In the genomic region with DNA sequence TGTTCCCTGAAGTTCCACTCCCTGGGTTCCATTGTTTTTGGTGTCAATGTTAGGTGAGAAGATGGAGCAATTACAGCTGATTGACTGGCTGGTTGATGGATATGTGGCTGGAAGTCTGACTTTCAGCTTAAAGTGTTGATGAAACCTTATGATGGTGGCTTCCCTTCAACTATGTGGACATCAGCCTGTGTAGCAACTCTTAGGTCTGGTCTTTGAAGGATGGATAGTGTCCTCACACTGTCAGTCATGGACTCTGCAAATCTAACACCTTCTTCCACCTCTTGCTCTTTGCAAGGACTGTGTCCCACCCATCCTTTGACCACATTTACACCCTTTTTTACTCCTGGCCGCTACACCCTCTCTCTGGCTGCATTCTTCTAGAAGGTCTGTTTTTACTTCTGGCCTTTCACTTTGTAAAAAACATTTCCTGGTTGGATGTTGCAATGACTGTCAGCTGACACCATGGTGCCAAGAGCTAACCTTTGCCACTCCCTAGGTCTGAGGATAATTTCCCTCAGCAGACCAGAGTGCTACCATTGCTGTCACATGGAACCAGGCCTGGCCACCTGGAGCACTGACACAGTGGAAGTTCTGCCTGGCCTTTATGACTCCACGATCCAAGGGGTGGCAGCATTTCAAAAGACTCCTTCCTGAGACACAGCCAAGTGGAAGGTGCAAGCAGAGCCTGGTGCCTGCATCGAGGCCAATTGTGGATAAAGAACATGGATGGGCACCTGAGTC, we compare ENCODE assay signal across 13 mouse cellular contexts. TPM values are rescaled to one million over a fixed set of nuclear protein-coding genes. Genes with fewer than 3 reads are reported as not detected.
DNase-seq lines count a peak whose midpoint lies in the region; ATAC-seq lines count a peak whose summit lies in the region.
"Had no signal": no experiment of that assay in that cellular context is flagged by ENCODE, and none has a peak within 500 bp of the region (broad histone marks: within the 10 kb centered on the region; RNA-seq: fewer than 3 reads in every experiment).

No protein-coding gene starts in this region.

- H3K4me2 ChIP-seq in midbrain, embryonic 11.5 days: no peak overlapping the region
- H3K4me2 ChIP-seq: liver, embryonic 12.5 days; midbrain, embryonic 15.5 days had no signal

- WGBS in midbrain, embryonic 11.5 days: 78% methylated on average over 3 of the region's 3 CpGs
- 82% methylated on average over 3 of the region's 3 CpGs for WGBS in midbrain, embryonic 10.5 days

- no peaks in the 10 kb centered on the region for H3K36me3 ChIP-seq in midbrain, embryonic 11.5 days (ENCODE audit: control insufficient read depth, insufficient read depth, low read length)
- H3K36me3 ChIP-seq in midbrain, embryonic 10.5 days: no peaks in the 10 kb centered on the region
- H3K36me3 ChIP-seq: G1E; liver, embryonic 12.5 days; midbrain, embryonic 15.5 days had no signal

- H3K9ac ChIP-seq in midbrain, embryonic 11.5 days (ENCODE audit: low read length): no peak overlapping the region
- H3K9ac ChIP-seq: liver, embryonic 12.5 days; midbrain, embryonic 15.5 days had no signal

- intact Hi-C loops in gastrocnemius, postnatal 14 days (cut with DNase I; ENCODE audit: low total_unique reads): no loop called here

- ATAC-seq in midbrain, embryonic 11.5 days (ENCODE audit: low FRiP score): no peak
- ATAC-seq in CD4-positive, CD25-positive, alpha-beta regulatory T cell, adult 4 months: no peak
- ATAC-seq: liver, embryonic 12.5 days; midbrain, embryonic 15.5 days had no signal

- H3K9me3 ChIP-seq in midbrain, embryonic 11.5 days (ENCODE audit: control insufficient read depth, low read length): no peaks in the 10 kb centered on the region
- H3K9me3 ChIP-seq in midbrain, embryonic 10.5 days (replicated peaks): no peaks in the 10 kb centered on the region
- H3K9me3 ChIP-seq: G1E; liver, embryonic 12.5 days; midbrain, embryonic 15.5 days had no signal

- H3K27ac ChIP-seq in midbrain, embryonic 11.5 days (ENCODE audit: low read depth, low read length): no peak overlapping the region
- no peak overlapping the region for H3K27ac ChIP-seq in midbrain, embryonic 10.5 days (replicated peaks)
- H3K27ac ChIP-seq: liver, embryonic 12.5 days; midbrain, embryonic 15.5 days had no signal

- DNase-seq in adrenal gland, adult 2 months: peak; percentile 28
- DNase-seq in adrenal gland, adult 18-20 months (ENCODE audit: low spot score in 2 of 2): no peak
- peak; percentile 49 for DNase-seq in gastrocnemius, postnatal 25 days
- DNase-seq in gastrocnemius, postnatal 14 days: no peak
- DNase-seq in midbrain, embryonic 11.5 days (ENCODE audit: low spot score, missing footprints): peak; percentile 26
- DNase-seq in midbrain, embryonic 10.5 days (ENCODE audit: low spot score): no peak
- no peak for DNase-seq in embryo, embryonic 10 days (ENCODE audit: low spot score)
- DNase-seq: embryo, embryonic 11 days; heart, adult 11 months had no signal

- H3K27me3 ChIP-seq in midbrain, embryonic 11.5 days (ENCODE audit: control insufficient read depth, insufficient read depth, low read length): no peaks in the 10 kb centered on the region
- no peaks in the 10 kb centered on the region for H3K27me3 ChIP-seq in midbrain, embryonic 10.5 days (ENCODE audit: low read depth, poor library complexity, severe bottlenecking)
- H3K27me3 ChIP-seq: liver, embryonic 12.5 days; midbrain, embryonic 15.5 days had no signal

- H3K4me1 ChIP-seq in midbrain, embryonic 11.5 days (ENCODE audit: control insufficient read depth, insufficient read depth, low read length): no peaks in the 10 kb centered on the region
- no peaks in the 10 kb centered on the region for H3K4me1 ChIP-seq in midbrain, embryonic 10.5 days

- H3K4me3 ChIP-seq in midbrain, embryonic 11.5 days (ENCODE audit: low read depth, low read length): no peak overlapping the region
- no peak overlapping the region for H3K4me3 ChIP-seq in midbrain, embryonic 10.5 days
- H3K4me3 ChIP-seq: liver, embryonic 12.5 days; midbrain, embryonic 15.5 days had no signal

RNA-seq across cellular contexts. Expression of gene Ramp1, which starts 27.9 kb away (rescaled TPM):
- total RNA-seq in adrenal gland, adult 2 months (2021): 10 to 100 TPM in 1 of 2 experiments, 1 to 10 TPM in 1; 8.0 to 10.7 TPM
- 19.9 and 26.5 TPM in 2 replicates for polyA plus RNA-seq in adrenal gland, adult 2 months (2012; rRNA removed)
- total RNA-seq in adrenal gland, adult 18-20 months (2021): 1 to 10 TPM; 6.7 to 9.2 TPM
- 10 to 100 TPM; 23.9 to 32.4 TPM for total RNA-seq in gastrocnemius, postnatal 25 days (2021)
- 10 to 100 TPM; 28.5 to 29.4 TPM for total RNA-seq in gastrocnemius, postnatal 14 days (2021)
- 0.50 and 0.85 TPM in 2 replicates for polyA plus RNA-seq in midbrain, embryonic 11.5 days (2014; fragmentation: Nextera tagmentation; extraction: Ambion mirVana)
- 0.47 and 0.48 TPM in 2 replicates for polyA plus RNA-seq in midbrain, embryonic 10.5 days (2016; fragmentation: Nextera tagmentation; extraction: Ambion mirVana)
- polyA plus RNA-seq in CD4-positive, CD25-positive, alpha-beta regulatory T cell, adult 4 months (2017; shearing (Covaris generic)): 10 to 100 TPM; 28.9 to 31.6 TPM

RNA-seq across cellular contexts. Expression of gene Ube2f, which starts 42.6 kb away (rescaled TPM):
- 100 to 1,000 TPM in 1 of 2 experiments, 10 to 100 TPM in 1; 64.8 to 109 TPM for total RNA-seq in adrenal gland, adult 2 months (2021)
- polyA plus RNA-seq in adrenal gland, adult 2 months (2012; rRNA removed): 11.7 and 13.9 TPM in 2 replicates
- total RNA-seq in adrenal gland, adult 18-20 months (2021): 100 to 1,000 TPM in 1 of 2 experiments, 10 to 100 TPM in 1; 92.7 to 117 TPM
- total RNA-seq in gastrocnemius, postnatal 25 days (2021): 10 to 100 TPM; 58.9 to 66.0 TPM
- total RNA-seq in gastrocnemius, postnatal 14 days (2021): 10 to 100 TPM; 55.9 to 59.7 TPM
- 88.5 and 95.6 TPM in 2 replicates for polyA plus RNA-seq in midbrain, embryonic 11.5 days (2014; fragmentation: Nextera tagmentation; extraction: Ambion mirVana)
- 87.8 and 92.1 TPM in 2 replicates for polyA plus RNA-seq in midbrain, embryonic 10.5 days (2016; fragmentation: Nextera tagmentation; extraction: Ambion mirVana)
- 10 to 100 TPM; 85.2 to 93.4 TPM for polyA plus RNA-seq in CD4-positive, CD25-positive, alpha-beta regulatory T cell, adult 4 months (2017; shearing (Covaris generic))

Comparison
In these comparisons a context has a peak if more than half of its experiments do, and no peak if none do; other contexts are left out.
1. DNase-seq: peak in adrenal gland, adult 2 months (single experiment), gastrocnemius, postnatal 25 days (single experiment) and midbrain, embryonic 11.5 days (single experiment); none in adrenal gland, adult 18-20 months (0 of 2), gastrocnemius, postnatal 14 days (single experiment), midbrain, embryonic 10.5 days (single experiment) and embryo, embryonic 10 days (single experiment).